Mouse (Mus musculus) myocyte (in vitro differentiated cells): Measurements from ENCODE around the gene Panx1. TPM values are rescaled to one million over a fixed set of nuclear protein-coding genes. Genes with fewer than 3 reads are reported as not detected.

ENCODE experiments used
- H3K27me3 ChIP-seq: one replicate; pipeline ENCODE4 v1.6.1; 2011; ENCODE audit not compliant: control insufficient read depth, insufficient read depth, insufficient read length
- H3K36me3 ChIP-seq: one replicate; pipeline ENCODE4 v1.6.1; 2011; ENCODE audit not compliant: control insufficient read depth, insufficient read depth
- H3K4me2 ChIP-seq: one replicate; pipeline ENCODE4 v1.6.1; 2011; ENCODE audit warnings: low read depth, control low read depth
- H3K4me3 ChIP-seq: one replicate; pipeline ENCODE4 v1.5.1; 2011; ENCODE audit warnings: mild to moderate bottlenecking, control low read depth, moderate library complexity
- H3K79me2 ChIP-seq: one replicate; pipeline ENCODE4 v1.6.1; 2011; ENCODE audit not compliant: control insufficient read depth, insufficient read depth
- H3ac ChIP-seq: one replicate; pipeline ENCODE4 v1.6.1; 2011; ENCODE audit not compliant: control insufficient read depth, insufficient read length
- CEBPB ChIP-seq: IDR thresholded peaks from 2 replicates; pipeline ENCODE4 v1.6.1; 2011; ENCODE audit warnings: mild to moderate bottlenecking, moderate library complexity; ENCODE audit not compliant: poor library complexity, insufficient read depth, severe bottlenecking
- E2F4 ChIP-seq: IDR thresholded peaks from one replicate; pipeline ENCODE4 v1.6.1; 2011; ENCODE audit warnings: mild to moderate bottlenecking, control low read depth, moderate library complexity; ENCODE audit not compliant: insufficient read depth
- MAX ChIP-seq: IDR thresholded peaks from one replicate; pipeline ENCODE4 v1.6.1; 2011; ENCODE audit warnings: low read depth, mild to moderate bottlenecking, control low read depth
- MYOD1 ChIP-seq, 3 experiments: IDR thresholded peaks; one replicate each; pipeline ENCODE4 v1.6.1; 2011; ENCODE audit warnings: control low read depth in 2 of 3, low read depth in 2 of 3, mild to moderate bottlenecking in 2 of 3, moderate library complexity in 1 of 3; ENCODE audit not compliant: insufficient read length in 2 of 3, control insufficient read depth in 1 of 3
- MYOG ChIP-seq, 3 experiments: IDR thresholded peaks; one replicate each; pipeline ENCODE4 v1.6.1; 2011; ENCODE audit warnings: control low read depth in 2 of 3, low read depth in 2 of 3, mild to moderate bottlenecking in 2 of 3; ENCODE audit not compliant: insufficient read length in 2 of 3, control insufficient read depth in 1 of 3, insufficient read depth in 1 of 3
- POLR2A ChIP-seq: IDR thresholded peaks from one replicate; pipeline ENCODE4 v1.6.1; 2011; ENCODE audit warnings: low read depth, mild to moderate bottlenecking, control low read depth, moderate library complexity; ENCODE audit not compliant: insufficient read length
- POLR2AphosphoS2 ChIP-seq: IDR thresholded peaks from one replicate; pipeline ENCODE4 v1.6.1; 2011; ENCODE audit warnings: low read depth, control low read depth; ENCODE audit not compliant: insufficient read length
- REST ChIP-seq: IDR thresholded peaks from one replicate; pipeline ENCODE4 v1.6.1; 2011; ENCODE audit warnings: mild to moderate bottlenecking, control low read depth, moderate library complexity; ENCODE audit not compliant: insufficient read depth, insufficient read length
- SRF ChIP-seq: IDR thresholded peaks from one replicate; pipeline ENCODE4 v1.6.1; 2011; ENCODE audit warnings: low read depth; ENCODE audit not compliant: control insufficient read depth, insufficient read length
- TCF12 ChIP-seq: IDR thresholded peaks from one replicate; pipeline ENCODE4 v1.6.1; 2011; ENCODE audit warnings: mild to moderate bottlenecking, control low read depth; ENCODE audit not compliant: poor library complexity, insufficient read depth, severe bottlenecking
- TCF3 ChIP-seq: IDR thresholded peaks from one replicate; pipeline ENCODE4 v1.6.1; 2011; ENCODE audit warnings: low read depth, control low read depth; ENCODE audit not compliant: insufficient read length
- USF1 ChIP-seq: IDR thresholded peaks from one replicate; pipeline ENCODE4 v1.6.1; 2011; ENCODE audit warnings: low read depth, mild to moderate bottlenecking, control low read depth, moderate library complexity
- polyA plus RNA-seq: library from polyadenylated mRNA; unstranded; fragments of >200 nt; fragmentation: generic; extraction: Trizol; gene quantifications from one replicate; pipeline ENCODE4 v1.2.1, GENCODE M21; 2012; ENCODE audit warnings: missing spikeins

Panx1 gene
- polyA plus RNA-seq, 1 experiment, result 54.7 TPM

DNA sequence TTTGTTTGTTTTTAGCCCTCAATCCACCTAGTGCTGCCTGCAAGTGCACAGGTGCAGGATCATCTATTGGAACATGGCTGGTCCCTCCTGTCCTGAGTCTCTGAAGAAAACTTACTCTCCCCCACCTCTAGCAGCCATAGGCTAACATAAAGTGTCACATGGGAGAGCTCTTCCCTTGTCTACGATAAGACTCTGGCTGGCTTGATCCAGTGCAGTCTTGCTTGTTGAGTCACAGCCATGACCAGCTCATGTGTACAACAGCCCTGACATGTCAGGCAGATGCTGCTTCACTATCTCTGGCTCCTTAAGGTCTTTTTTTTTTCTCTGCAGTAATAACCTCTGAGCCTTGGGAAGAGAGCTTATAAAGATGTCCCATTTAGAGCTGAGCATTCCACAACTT is 77.7 kb downstream of the Panx1 start:
- Histone ChIP-seq H3ac (no peak overlapping the region), H3K36me3 (no peaks in the 10 kb centered on the region), H3K79me2 (no peaks in the 10 kb centered on the region), H3K27me3 (no peaks in the 10 kb centered on the region), H3K4me2 (no peak overlapping the region), H3K4me3 (no peak overlapping the region)
- TF ChIP-seq SRF, result no peak
- no peak for TF ChIP-seq MYOG (IDR thresholded peaks at IDR 0.05; ENCODE audit: control insufficient read depth in 1 of 3, insufficient read depth in 1 of 3, insufficient read length in 2 of 3, low read depth in 2 of 3)
- no peak for TF ChIP-seq REST
- TF ChIP-seq POLR2A, result no peak
- no peak for TF ChIP-seq TCF3
- TF ChIP-seq E2F4, result no peak
- no peak for TF ChIP-seq MAX
- TF ChIP-seq TCF12, result no peak

DNA sequence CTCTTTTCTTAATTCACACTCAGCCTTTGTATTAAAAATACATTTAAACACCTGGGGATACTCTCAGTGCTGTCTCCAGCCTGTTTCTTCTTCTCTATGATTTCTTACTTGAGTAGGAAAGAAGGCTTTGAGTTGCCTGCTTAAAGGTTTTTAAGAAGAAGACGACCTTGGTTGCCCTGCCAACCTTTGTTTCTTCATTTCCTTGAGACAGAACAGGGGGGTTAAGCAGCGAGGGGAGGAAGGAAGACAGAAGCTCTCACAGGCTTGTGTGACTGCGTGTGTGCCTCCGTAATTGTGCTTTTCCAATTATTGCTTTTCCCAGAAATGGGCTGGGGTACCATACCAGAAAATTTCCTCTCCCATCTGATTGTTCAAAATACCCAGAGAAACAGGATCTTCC is 78.5 kb downstream of the Panx1 start:
- Histone ChIP-seq H3K4me3 (no peak overlapping the region), H3ac (no peak overlapping the region)

DNA sequence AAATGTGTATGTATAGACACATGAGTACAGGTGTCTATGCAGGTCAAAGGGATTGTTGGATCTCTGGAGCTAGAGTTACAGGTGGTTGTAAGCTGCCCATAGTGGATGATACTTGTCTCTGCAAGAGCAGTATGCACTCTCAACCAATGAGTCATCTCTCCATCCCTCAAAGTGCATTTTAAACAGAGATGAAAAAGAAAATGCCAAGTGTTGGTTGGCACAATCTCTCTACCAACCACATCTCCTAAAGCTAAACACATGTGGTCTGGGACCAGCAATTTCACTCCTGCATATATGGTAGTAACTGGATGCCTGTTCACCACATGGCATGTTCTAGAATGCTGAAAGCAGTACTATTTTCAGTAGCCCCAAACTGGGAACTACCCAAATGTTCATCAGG is 79.9 kb downstream of the Panx1 start:
- Histone ChIP-seq H3K27me3 (peaks cover 5% of the 10 kb centered on the region), H3K4me3 (no peak overlapping the region), H3K36me3 (no peaks in the 10 kb centered on the region), H3K79me2 (no peaks in the 10 kb centered on the region), H3K4me2 (no peak overlapping the region), H3ac (no peak overlapping the region)
- TF ChIP-seq REST (no peak), POLR2AphosphoS2 (no peak), TCF12 (no peak), POLR2A (no peak), MAX (no peak), SRF (no peak), E2F4 (no peak)

More for the DNA sequence above, 78.5 kb downstream of the Panx1 start:
- TF ChIP-seq USF1 (no peak), MYOG (IDR thresholded peaks at IDR 0.05; ENCODE audit: control insufficient read depth in 1 of 3, insufficient read depth in 1 of 3, insufficient read length in 2 of 3, low read depth in 2 of 3) (no peak), MYOD1 (IDR thresholded peaks at IDR 0.05; ENCODE audit: control insufficient read depth in 1 of 3, insufficient read length in 2 of 3, low read depth in 2 of 3) (no peak), TCF12 (no peak), CEBPB (no peak), TCF3 (no peak), SRF (no peak), POLR2AphosphoS2 (no peak), POLR2A (no peak), REST (no peak), MAX (no peak), E2F4 (no peak)
- H3K36me3 ChIP-seq, result no peaks in the 10 kb centered on the region
- peaks cover 5% of the 10 kb centered on the region for H3K27me3 ChIP-seq
- no peak overlapping the region for H3K4me2 ChIP-seq
- H3K79me2 ChIP-seq, result no peaks in the 10 kb centered on the region

DNA sequence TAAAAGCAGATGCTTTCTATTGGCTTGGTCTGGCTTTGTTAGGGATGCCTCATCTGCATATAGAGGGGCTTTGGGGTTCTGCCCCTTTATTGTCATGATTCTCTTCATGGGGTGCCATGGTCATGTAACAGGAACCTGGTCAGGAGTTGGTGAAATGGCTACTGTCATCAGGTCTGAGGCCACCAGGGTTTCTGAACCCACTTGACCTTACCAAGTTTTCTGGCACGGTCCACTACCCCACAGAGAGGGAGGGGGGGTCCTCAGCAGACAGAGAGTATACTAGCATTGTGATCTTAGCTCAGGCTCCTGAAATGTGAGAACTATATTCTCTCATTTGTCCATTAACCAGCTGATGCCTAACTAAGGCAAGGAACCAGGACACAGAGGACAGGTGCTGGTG is 82.5 kb downstream of the Panx1 start:
- TF ChIP-seq POLR2AphosphoS2 (no peak), SRF (no peak), CEBPB (no peak), POLR2A (no peak), MYOG (IDR thresholded peaks at IDR 0.05; ENCODE audit: control insufficient read depth in 1 of 3, insufficient read depth in 1 of 3, insufficient read length in 2 of 3, low read depth in 2 of 3) (no peak), TCF3 (no peak), TCF12 (no peak), REST (no peak), USF1 (no peak), MYOD1 (IDR thresholded peaks at IDR 0.05; ENCODE audit: control insufficient read depth in 1 of 3, insufficient read length in 2 of 3, low read depth in 2 of 3) (no peak), E2F4 (no peak), MAX (no peak)
- no peak overlapping the region for H3K4me2 ChIP-seq
- no peaks in the 10 kb centered on the region for H3K79me2 ChIP-seq
- peaks cover 5% of the 10 kb centered on the region for H3K27me3 ChIP-seq
- H3ac ChIP-seq, result no peak overlapping the region
- H3K36me3 ChIP-seq, result no peaks in the 10 kb centered on the region
- H3K4me3 ChIP-seq, result no peak overlapping the region

DNA sequence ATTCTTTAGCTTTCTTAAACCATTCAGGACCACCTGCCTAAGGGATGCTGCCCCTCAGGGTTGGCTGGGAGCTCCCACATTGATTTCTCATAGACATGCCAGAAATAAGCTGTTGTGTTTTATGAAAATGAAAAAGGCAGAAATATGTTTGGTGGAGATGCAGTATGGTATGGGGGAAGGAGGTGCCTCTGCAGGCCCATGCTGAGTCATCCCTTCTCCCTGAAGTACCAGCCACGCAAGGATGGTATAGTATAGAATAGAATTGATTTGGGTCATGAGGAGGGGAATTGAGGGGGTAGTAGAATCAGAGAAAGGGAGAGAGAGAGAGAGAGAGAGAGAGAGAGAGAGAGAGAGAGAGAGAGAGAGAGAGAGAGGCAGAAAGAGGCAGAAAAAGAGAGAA is 90.6 kb downstream of the Panx1 start:
- Histone ChIP-seq H3K79me2 (no peaks in the 10 kb centered on the region), H3K36me3 (no peaks in the 10 kb centered on the region), H3K4me2 (no peak overlapping the region), H3K4me3 (no peak overlapping the region), H3ac (no peak overlapping the region), H3K27me3 (peaks cover 4% of the 10 kb centered on the region)
- no peak for TF ChIP-seq CEBPB

Other genes starting within 250 kb of the Panx1 start
- not detected for gene Gpr83, start 185.3 kb downstream of the Panx1 start, polyA plus RNA-seq
- not detected for gene Izumo1r, start 141.5 kb downstream of the Panx1 start, polyA plus RNA-seq
- 10.6 TPM for gene Hephl1, start 66.6 kb upstream of the Panx1 start, polyA plus RNA-seq
- not detected for gene Vstm5, start 193.6 kb upstream of the Panx1 start, polyA plus RNA-seq
- 25.2 TPM for gene Med17, start 234.5 kb upstream of the Panx1 start, polyA plus RNA-seq